Mouse (Mus musculus) lung, postnatal 14 days (tissue): ENCODE data around the gene Plch2.
A peak's percentile ranks its signal among the peaks of the same experiment; 100 is the strongest.
"Not testable (repeated sequence)": the region's sequence is repeated elsewhere in the genome, so short reads cannot be mapped to it uniquely, and the experiment has no call there.

Experiments
- DNase-seq: peaks from one replicate; pipeline ENCODE4 v3.0.0; 2021

The Plch2 gene

DNA sequence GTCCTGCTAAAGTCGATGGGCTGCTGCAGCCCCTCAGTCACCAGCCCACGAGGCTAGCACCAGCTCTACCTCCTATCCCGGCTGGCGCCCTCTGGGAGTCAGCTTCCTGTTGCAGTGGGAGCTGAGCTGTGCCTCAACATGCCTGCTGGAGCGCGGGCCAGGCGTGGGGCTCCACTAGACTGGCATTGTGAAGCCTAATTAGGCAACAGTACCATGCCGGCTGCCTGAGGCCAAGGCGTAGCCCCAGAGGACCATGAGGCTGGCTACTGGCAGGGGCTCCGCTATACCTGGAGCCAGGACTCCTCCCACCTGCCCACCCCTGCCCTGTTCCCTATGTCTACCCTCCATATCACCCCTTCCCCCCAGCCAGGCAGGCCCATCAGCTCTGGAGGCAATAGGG is at the start of gene Plch2:
TSS of gene Plch2 (minus strand) at position 61 of the 400 bp plus-strand sequence.
- DNase-seq = no peak

DNA sequence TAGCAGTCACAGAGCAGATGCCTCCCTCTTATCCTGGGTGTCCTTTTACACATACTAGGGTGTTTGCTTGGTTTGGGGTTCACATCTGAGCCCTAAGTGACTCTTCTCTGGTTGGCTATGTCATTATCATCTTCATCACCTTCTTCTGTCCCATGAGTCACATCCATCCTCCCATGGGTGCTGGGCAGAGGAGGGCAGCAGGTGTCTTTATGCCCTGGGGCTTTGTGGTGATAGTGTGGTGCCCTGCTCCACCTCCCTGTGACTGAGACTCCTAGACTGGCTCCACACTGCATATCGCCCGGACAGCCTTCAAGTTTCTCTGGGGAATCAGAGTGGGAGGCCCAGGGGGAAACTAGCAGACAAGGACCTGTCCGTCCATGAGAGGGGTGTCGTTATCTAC is 42.0 kb upstream of the Plch2 start:
- no peak for DNase-seq

DNA sequence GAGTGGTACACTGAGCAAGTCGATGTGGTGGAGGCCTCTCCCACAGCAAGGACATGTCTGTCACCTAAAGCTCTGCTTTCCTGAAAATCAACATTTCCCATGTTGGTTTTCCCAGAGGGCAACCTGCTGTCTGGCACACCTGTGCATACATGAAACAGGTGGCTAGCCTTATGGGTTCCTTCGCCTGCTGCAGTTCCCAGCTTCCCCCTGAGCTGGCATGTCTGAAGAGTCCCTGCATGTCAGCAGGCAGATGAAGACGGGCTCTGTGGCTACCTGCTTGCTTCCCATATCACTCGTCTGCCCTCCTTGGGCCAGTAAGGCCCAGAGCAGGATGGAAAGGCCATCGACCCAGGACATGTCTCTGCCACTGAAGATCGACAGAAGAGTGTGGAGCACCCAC is 40.9 kb upstream of the Plch2 start:
- DNase-seq = no peak

DNA sequence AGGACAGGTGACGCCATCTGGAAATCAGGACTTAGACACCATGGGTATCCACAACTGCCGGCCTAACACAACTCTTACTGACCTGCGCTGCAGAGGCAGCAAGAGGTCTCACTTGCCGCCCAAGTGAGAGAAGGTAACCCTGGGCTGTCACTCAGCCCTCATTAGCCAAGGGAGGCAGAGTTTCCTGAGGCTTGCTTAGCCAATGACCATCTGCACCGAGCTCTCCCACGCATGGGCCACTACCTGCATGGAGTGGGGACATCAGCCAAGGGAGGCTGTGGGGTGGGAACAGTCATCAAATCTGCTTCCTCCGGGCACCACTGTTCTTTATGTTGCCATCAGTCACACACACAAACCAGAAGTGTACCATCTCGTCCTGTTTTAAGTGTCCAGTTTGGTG is 39.4 kb upstream of the Plch2 start:
- DNase-seq = no peak

DNA sequence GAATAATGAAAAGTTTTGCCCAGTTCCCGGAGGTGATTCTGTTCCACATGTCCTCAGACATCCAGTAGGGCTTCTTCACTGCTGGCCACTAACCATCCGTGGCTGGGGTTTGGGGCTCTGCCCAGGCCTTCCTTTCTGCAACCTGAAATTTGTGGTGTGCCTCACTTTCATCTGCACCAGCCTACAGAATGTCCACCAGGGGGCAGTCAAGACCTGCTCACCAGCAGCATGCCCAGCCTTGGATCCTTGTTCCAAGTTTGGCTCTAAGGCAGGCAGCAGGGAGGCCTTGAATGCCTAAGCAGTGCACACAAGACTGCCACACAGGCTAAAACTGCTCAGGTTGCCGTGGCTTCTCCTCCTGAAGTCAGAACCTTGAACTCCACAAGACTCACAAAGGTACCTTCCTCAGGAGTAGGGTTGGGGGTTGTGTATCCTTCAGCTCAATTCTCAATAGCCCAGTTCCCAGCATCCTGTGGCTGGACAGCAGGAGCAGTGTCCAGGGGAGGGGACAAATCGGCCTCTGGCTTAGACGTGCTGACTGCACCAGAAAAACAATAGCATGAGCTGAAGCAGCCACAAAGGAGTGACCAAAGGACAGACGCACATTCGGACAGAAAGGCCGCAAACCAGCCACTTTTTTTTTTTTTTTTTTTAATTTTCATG is 38.8 kb upstream of the Plch2 start:
- peak; percentile 92 for DNase-seq

DNA sequence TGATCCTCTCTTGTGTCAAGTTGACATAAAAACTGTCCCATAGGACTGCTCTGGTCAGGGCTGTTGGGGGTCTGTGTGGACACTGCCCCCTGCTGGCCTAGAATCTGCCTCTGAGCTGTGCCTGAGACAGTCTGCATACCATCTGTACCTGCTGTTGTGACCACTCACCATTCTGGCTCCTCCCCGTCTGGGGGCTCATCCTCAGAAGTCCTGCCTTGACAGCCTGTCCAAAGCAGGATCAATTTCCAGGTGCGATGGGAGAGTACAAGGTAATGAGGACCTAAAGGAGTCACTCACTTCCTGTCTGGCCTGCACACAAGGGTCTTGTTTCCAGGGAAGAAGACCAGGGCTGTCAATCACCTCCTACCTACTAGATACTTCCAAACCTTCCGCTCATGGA is 38.0 kb upstream of the Plch2 start:
- DNase-seq = peak; percentile 65

DNA sequence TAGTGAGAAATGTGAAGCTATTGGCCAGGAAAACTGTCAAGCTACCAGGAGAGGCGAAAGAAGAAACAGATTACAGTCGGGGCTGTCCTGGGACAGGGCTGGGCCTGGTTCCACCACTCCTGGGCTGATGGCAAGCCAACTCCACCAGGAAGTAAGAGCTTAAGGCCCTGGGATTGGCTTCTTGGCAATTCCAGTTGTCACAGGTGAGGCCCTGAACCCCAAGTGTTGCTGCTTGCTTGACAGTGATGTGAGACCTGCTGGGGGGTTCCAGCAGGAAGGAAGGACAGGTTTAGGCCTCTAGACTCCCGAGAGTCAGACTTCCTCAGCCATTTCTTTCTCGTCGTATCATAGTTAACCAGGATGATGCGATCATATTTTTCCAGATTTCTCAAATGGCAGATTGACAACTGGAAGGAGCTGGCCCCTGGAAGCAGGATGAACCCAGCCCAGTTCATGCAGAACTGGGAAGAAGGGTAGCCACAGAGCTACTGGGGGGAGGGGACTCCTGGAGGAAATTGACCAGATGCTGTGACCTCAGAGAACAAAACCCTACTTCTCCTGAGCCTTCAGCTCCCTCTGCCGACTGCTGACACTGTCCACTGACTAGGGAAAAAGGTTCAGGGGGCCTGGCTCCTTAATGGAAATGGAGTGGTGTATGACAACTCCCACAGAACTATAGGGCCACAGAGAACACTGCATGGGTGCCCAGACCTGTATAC is 37.0 kb upstream of the Plch2 start:
- no peak for DNase-seq

DNA sequence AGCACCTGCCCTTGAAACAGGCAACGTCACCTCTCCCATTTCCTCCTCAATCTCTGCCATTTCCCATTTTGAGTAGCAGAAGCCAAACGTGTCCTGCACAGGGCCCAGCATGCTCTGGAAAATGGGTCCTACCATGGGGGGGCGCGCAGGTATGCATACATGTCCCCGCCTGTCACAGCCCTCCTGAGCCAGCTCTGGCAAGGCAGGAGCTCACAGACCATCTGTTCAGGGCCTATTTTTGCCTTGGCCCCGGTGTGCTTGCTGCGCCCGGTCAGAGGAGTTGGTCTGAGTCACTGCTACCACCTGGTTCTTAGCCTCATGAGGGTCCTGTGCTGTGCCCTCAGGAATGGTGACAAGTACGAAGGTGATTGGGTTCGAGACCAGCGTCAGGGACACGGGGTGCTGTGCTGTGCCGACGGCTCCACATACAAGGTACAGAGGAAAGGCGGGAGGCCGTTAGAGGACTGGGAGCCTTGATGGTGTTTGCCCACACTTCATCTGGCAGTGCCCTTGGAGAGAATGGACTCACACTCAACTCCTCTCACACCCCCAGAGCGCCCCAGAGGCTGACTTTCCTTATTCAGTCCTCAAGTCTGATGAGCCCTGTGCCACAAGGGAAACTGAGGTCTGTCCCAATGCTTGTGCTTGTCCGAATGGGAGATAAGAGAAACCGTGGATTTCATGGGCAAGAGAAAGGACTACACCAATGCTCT is 36.3 kb upstream of the Plch2 start:
- DNase-seq = no peak

DNA sequence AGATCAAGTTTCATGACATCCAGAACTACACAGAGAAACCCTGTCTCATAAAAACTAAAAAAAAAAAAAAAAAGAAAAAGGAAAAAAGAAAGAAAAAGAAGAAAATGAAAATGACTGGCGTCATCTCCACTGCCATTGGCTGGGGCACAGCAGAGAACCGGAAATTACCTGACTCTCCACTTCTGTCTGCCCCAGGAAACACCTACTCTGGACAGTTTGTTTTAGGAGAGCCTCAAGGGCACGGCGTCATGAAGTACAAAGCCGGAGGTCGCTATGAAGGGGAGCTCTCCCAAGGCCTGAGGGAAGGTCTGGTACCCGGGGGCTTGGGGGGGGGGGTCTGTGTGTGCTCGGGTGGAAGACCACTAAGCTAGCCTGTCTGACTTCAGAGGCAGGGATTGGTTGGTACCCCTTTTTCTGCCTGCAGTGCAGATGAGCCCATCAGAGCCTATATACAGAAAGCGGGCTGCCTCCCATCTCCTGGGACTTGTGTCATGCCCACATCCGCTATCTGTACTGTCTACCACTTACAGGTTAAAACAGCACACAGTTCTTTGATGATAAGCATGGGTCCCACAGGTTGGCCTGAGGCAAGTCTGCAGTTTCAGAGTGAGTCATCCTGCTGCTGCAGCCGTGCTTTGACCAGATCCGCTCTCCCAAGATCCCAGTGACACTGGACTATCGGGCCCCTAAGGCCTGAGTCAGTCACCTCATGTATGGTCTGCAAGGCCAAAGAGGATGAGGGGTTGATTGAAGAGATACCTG is 34.3 kb upstream of the Plch2 start:
- no peak for DNase-seq

DNA sequence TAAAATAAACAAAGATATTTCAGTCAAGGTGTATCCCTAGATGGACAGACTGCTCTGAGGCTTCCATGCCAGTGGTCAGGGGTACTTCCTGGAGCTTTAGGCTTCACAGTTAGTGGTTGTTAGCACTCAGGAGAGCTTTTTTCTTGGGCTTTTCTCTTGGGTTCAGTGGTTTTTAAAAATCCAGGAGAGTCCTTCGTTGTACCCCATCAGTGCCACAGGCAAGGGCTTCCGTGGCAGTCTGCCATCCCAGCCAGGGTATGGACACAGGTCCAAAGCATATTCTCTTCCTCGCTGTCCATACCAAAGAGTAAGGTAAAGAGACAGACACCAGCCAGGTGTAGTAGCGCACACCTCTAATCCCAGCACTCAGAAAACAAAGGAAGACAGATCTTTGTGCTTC is 33.6 kb upstream of the Plch2 start:
- no peak for DNase-seq

DNA sequence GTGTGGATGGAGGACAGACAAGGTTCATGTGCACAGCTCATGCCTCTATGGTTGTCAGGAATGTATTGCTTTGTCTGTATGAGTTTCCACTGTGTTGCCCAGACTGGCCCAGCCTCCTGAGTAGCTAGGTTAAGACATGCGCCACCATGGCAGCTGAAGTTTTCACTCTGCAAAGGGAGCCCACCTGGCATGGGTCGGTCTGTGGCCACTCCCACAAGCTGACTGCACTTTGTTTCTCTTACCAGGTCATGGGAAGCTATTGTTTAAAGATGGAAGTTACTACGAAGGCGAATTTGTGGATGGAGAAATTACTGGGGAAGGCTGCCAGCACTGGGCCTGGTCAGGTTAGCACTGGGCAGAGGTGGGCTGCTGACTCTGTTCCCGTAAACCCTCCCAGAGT is 32.7 kb upstream of the Plch2 start:
- DNase-seq = no peak

DNA sequence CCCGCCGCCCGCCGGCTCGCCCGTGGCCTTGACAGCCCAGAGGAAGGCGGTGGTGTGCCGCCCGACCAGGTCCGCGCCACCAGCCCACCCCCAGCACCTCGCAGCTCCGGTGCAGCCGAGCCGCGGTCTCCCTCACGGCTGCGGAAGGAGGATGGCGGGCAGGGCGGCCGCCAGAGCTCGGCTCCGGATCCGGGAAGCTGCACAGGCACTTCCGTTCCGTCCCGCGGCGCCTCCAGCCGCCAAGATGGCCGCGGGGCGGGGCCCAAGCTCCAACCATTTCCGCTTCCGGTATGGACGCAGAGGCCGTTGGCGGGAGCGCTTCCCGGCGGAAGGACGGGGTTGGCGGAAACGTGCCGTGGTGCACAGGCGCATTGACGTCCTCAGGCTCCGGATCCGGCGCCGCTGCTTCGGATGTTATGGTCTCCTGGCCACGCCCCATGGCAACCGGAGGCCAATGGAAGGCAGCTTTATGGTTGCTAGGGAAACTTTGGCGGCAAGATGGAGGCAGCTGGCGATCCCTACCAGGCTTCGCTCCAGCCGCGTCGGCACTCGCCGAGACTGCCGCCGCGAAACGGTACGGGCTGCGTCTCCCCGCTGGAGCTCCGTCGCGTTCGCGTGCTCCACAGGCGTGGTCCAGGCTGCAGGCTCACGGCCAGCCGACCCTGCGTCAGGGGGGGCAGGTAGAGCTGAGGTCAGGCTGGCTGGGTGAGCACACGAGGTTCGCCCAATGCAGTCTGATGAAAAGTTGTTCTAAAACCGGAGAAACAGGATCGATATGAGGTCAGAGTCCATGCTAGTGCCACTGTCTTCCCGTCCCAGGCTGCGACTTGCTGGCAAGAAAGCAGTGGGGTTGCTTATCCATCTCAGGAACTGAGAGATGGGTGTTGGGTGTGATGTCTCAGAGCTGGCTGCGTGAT is 29.8 kb upstream of the Plch2 start, which contains the start of the genes Rer1 and Morn1:
TSS of gene Rer1 (minus strand) at position 275 of the 917 bp plus-strand sequence.
TSS of gene Morn1 (plus strand) at position 470 of the 917 bp plus-strand sequence.
- DNase-seq = peak; percentile 100

DNA sequence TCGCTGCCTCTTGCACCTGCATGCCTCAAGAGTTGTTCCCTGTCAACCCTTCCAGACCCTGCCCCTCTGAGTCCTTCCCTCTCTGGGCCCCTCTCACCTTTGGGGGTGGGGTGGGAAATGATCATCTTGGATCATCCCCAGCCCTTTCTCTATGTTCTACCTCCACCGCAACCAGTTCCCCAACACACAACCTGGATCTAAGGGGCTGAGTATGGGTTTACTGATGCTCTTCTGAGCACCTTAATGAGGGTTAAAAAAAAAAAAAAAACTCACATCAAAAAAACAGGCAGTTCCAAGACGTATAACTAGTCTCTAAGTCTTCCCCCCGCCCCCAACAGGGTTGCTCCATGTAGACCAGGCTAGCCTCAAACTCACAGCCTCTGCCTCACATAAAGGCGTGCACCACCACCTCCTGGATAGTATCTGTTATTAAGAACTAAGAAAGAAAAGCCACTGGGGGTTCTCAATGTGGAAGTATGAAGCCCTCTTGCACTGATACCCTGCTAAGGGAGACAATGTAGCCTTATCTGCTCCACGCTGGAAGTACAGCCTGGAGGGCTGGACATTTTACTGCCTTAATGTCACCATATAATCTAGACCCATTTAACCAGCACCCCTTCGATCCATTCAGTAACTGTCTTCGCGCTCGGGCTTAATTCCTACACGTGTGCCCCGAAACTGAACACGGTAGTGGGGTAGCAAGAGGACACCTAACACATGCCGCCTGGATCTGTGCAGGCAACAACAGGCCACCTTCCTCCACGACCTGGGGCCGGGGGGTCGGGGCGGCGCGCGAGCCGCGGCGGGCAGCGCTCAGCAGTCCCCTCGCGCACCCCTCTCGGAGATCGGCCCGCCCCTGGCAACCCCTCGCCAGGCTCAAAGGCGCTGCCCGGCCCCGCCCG is 28.9 kb upstream of the Plch2 start:
- no peak for DNase-seq

DNA sequence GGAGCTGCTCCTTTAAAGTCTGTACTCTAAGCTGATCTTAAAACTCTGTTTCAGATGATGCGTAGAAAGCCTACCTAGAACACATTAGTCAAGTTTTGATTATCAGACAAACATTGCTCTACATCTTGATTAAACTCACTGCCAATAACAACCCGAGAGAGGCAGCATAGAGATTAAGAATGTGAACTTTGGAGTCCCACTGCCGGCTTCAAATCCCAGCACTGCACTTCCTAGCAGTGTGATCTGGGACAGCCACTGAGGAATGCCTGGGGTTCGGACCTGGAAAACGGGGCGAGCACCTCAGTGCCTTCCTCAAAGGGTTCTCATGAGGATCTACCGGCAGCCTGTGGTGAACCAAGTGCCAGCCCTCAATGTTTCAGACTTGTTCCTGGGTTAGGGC is 27.8 kb upstream of the Plch2 start:
- no peak for DNase-seq

DNA sequence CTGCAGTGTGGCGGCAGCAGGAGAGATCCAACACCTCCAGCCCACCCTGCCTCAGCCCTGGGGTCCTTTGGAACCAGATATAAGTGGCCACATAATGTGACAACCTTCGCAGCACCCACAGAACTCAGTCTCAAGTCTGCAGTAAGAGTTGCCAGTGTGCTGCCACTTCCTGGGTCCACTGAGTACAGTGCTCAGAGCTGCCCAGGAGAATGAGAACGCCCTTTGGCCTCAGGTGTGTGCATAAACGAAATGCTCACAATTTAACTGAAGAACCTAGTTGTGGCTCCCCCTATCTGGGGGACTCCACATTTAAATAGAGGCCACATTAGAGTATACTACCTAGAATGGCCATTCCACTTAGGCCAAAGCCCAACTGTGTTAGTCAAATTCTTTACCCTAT is 27.0 kb upstream of the Plch2 start:
- no peak for DNase-seq

DNA sequence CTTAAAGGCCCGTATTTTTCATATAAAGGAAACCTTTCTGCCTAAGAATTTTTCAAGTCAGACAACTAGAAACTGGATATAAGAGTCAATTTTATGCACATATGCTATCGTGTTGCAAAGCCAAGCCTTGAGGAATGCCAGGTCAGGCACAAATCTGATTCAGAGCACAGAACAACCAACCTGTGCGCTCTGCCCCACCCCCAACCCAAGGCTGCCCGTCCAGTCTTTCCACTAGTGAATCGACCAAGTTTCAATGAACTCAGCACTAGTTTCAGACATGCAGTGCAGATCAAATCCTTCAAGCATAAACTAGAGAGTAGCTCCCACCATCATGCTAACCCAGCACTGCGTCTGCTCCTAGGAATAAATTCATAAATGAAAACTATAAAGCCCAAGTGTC is 23.1 kb upstream of the Plch2 start:
- no peak for DNase-seq

DNA sequence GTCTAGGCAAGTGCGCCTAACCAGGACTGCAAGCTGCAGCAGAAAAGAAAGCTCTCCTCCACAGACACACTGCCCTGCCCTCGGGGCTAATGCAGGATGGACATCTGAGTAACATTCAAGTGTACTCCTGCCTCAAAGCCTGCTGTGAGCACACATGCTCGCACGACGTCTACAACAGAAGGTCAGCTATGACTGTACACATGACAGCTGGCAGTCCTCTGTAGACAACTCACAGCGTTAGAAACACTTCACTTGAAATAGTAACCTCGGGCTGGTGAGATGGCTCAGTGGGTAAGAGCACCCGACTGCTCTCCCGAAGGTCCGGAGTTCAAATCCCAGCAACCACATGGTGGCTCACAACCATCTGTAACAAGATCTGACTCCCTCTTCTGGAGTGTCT is 22.2 kb upstream of the Plch2 start:
- DNase-seq = not testable (repeated sequence)

DNA sequence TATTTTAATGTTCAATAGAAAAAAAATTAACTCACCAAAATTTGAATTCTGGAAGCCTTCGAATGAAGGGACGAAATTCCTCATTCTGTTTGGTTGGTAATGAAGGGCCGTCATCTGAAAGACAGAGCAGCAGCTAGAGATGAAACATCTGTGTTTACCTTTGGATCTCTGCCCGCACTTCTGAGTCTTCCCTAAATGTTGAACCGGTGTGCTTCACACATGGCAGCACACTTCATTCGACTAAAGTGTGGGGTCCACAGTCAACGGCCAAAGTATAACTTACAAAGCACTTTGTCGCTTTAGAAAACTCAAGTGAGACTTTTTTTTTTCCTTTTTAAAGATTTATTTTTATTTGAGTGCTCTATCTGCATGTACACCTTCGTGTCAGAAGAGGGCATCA is 20.1 kb upstream of the Plch2 start:
- DNase-seq = no peak

DNA sequence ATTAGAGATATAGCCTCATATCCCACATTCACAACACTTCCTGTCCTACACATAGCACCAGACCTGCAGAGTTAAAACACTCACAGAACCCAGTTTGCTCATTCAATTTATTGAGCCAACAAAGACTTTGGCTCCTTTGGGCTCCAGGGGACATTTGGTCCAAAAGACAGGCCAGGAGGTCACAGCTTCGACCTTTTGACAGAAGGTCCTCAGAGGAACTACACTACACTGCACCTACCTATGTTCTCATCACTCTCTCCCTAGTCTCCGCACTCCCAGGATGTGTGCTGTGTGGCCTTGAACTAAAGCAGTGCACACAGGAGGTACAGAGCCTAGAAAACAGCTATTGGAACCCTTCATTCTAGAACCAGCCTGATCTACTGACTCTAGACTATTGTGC is 19.2 kb upstream of the Plch2 start:
- no peak for DNase-seq

DNA sequence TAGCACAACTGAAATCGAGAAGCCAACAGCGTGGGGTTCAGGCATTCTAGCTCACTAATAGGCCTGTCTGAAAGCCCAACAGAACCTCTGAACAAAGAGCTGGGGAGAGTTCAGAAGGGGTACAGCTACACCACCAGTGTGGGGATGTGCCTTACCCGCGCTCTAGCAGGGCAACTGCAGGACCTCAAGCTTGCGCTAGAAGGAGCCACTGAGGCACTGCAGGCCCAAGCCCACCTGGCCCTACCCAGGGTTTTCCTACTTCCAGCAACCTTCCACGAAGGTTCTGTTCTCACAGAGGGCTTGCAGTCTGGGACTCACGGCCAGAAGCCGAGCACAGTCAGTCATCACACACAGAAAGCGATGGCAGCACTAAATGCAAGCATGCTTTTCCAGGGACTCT is 18.6 kb upstream of the Plch2 start:
- DNase-seq = no peak

DNA sequence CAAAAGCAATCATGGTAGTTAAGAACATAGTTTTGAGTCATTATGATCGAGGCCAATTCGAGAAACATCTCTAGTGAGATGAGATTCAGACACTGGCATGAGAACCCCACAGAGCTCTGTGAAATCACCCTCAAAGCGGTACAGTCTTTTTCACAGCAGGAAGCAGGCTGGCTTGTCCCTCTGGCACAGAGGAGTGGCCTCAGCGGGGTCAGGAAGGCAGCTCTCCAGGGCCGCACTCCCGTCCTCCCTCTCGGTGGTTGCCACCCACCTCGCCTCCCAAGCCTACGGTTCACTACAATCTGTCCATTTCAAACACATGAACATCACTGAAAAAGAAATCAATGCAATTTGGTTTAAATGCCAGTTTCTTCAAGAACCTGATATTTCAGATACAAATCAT is 17.8 kb upstream of the Plch2 start:
- DNase-seq = no peak
